14 mouse cellular contexts compared by ENCODE assay signal in the genomic region with DNA sequence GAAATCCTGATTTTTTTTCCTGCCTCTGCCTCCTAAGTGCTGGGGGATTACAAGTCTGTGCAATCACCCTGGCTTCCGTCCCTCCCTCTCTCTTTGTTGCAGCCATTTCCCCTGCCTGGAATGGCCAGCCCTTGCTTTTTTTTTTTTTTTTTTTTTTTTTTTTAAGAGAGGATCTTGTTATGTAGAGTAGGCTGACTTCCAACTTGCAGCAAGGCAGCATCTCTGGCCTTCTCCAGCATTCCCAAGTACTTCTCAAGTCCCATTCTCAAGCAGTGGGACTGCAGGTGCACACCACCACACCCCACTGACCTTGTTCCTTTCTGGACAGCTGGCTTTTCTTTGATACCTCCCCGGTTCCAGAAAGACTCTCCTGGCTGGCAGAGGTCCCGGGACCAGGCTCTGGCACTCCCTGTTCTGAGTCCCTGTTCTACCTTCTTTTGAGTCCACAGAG. TPM values are rescaled to one million over a fixed set of nuclear protein-coding genes. Genes with fewer than 3 reads are reported as not detected.
A peak's percentile ranks its signal among the peaks of the same experiment; 100 is the strongest.
DNase-seq lines count a peak whose midpoint lies in the region; ATAC-seq and TF ChIP-seq lines count a peak whose summit lies in the region.
"Had no signal": no experiment of that assay in that cellular context is flagged by ENCODE, and none has a peak within 500 bp of the region (broad histone marks: within the 10 kb centered on the region; RNA-seq: fewer than 3 reads in every experiment).

No protein-coding gene starts in this region.

- peak overlapping the region; percentile 47; the same call in 1 of the 2 replicates for H3K27ac ChIP-seq in heart, embryonic 10.5 days
- peak overlapping the region; percentile 25; the same call in 1 of the 2 replicates for H3K27ac ChIP-seq in stomach, embryonic 16.5 days (ENCODE audit: low read length)
- no peak overlapping the region for H3K27ac ChIP-seq in stomach, postnatal 0 days (replicated peaks)
- no peak overlapping the region for H3K27ac ChIP-seq in left cerebral cortex, adult 2 months
- H3K27ac ChIP-seq: forebrain, embryonic 10.5 days; neural tube, embryonic 12.5 days had no signal

- intact Hi-C loops in left cerebral cortex, adult 2 months (cut with DNase I) = loop anchor here (5.0 kb wide), 1 partner anchor 265 kb away; no protein-coding TSS in a partner anchor

- H3K27me3 ChIP-seq in heart, embryonic 10.5 days (ENCODE audit: insufficient read depth, poor library complexity, severe bottlenecking) = peaks cover 12% of the 10 kb centered on the region; the same call in 1 of the 2 replicates
- H3K27me3 ChIP-seq in stomach, embryonic 16.5 days (ENCODE audit: control insufficient read depth, insufficient read depth, low read length) = no peaks in the 10 kb centered on the region
- no peaks in the 10 kb centered on the region for H3K27me3 ChIP-seq in stomach, postnatal 0 days (ENCODE audit: control insufficient read depth, insufficient read depth, low read length)

- no peak overlapping the region for H3K4me3 ChIP-seq in heart, embryonic 10.5 days
- no peak overlapping the region for H3K4me3 ChIP-seq in stomach, embryonic 16.5 days (replicated peaks; ENCODE audit: low read length)
- H3K4me3 ChIP-seq in stomach, postnatal 0 days (ENCODE audit: low read depth, low read length) = no peak overlapping the region
- no peak overlapping the region for H3K4me3 ChIP-seq in left cerebral cortex, adult 2 months
- H3K4me3 ChIP-seq: forebrain, embryonic 10.5 days; limb, embryonic 15.5 days; neural tube, embryonic 12.5 days had no signal

- H3K36me3 ChIP-seq in heart, embryonic 10.5 days = no peaks in the 10 kb centered on the region
- H3K36me3 ChIP-seq in stomach, embryonic 16.5 days (ENCODE audit: control insufficient read depth, insufficient read depth, low read length) = no peaks in the 10 kb centered on the region
- no peaks in the 10 kb centered on the region for H3K36me3 ChIP-seq in stomach, postnatal 0 days (ENCODE audit: control insufficient read depth, insufficient read depth, low read length)
- H3K36me3 ChIP-seq: forebrain, embryonic 10.5 days; G1E; limb, embryonic 15.5 days; neural tube, embryonic 12.5 days had no signal

- no peak overlapping the region for H3K4me2 ChIP-seq in stomach, embryonic 16.5 days (ENCODE audit: low read depth, low read length)
- no peak overlapping the region for H3K4me2 ChIP-seq in stomach, postnatal 0 days (replicated peaks; ENCODE audit: low read depth)
- H3K4me2 ChIP-seq: limb, embryonic 15.5 days; neural tube, embryonic 12.5 days had no signal

- ATAC-seq in stomach, embryonic 16.5 days (ENCODE audit: insufficient read depth, low FRiP score) = no peak
- no peak for ATAC-seq in stomach, postnatal 0 days (ENCODE audit: low FRiP score, low TSS enrichment)
- ATAC-seq: inflammation-experienced regulatory T-cells, adult 6 months had no signal

- H3K4me1 ChIP-seq in heart, embryonic 10.5 days = peaks cover 43% of the 10 kb centered on the region
- H3K4me1 ChIP-seq in stomach, embryonic 16.5 days (ENCODE audit: control insufficient read depth, insufficient read depth, low read length) = peaks cover 34% of the 10 kb centered on the region
- peaks cover 6% of the 10 kb centered on the region for H3K4me1 ChIP-seq in stomach, postnatal 0 days (replicated peaks; ENCODE audit: control insufficient read depth, insufficient read depth)

- no peak for TF ChIP-seq CTCF in stomach, postnatal 0 days (IDR thresholded peaks at IDR 0.05; ENCODE audit: low read depth)
- no peak for TF ChIP-seq CTCF in left cerebral cortex, adult 2 months (IDR thresholded peaks at IDR 0.05)

- no peaks in the 10 kb centered on the region for H3K9me3 ChIP-seq in heart, embryonic 10.5 days
- no peaks in the 10 kb centered on the region for H3K9me3 ChIP-seq in stomach, embryonic 16.5 days (replicated peaks; ENCODE audit: control insufficient read depth, low read length)
- no peaks in the 10 kb centered on the region for H3K9me3 ChIP-seq in stomach, postnatal 0 days (ENCODE audit: control insufficient read depth, low read length)
- H3K9me3 ChIP-seq: forebrain, embryonic 10.5 days; G1E; limb, embryonic 15.5 days; neural tube, embryonic 12.5 days had no signal

- WGBS in heart, embryonic 10.5 days = 50% methylated on average over 3 of the region's 3 CpGs
- 48% methylated on average over 3 of the region's 3 CpGs for WGBS in stomach, embryonic 16.5 days
- WGBS in stomach, postnatal 0 days = 54% methylated on average over 3 of the region's 3 CpGs

- no peak for TF ChIP-seq EP300 in stomach, postnatal 0 days (optimal IDR thresholded peaks at IDR 0.05)

- DNase-seq in heart, embryonic 10.5 days (ENCODE audit: low spot score) = no peak
- no peak for DNase-seq in heart, postnatal 4 days
- DNase-seq in stomach, postnatal 0 days (ENCODE audit: low spot score) = no peak
- peak; percentile 54 to 79 for DNase-seq in kidney, adult 8-10 months
- DNase-seq in left cerebral cortex, adult 2 months (ENCODE audit: extremely low spot score in 1 of 2, low spot score in 2 of 2) = no peak
- no peak for DNase-seq in frontal cortex, adult 2 months (ENCODE audit: extremely low spot score in 1 of 2, low spot score in 1 of 2)
- no peak for DNase-seq in embryo, embryonic 11 days

- H3K9ac ChIP-seq in stomach, embryonic 16.5 days (ENCODE audit: low read length) = no peak overlapping the region
- H3K9ac ChIP-seq in stomach, postnatal 0 days (ENCODE audit: low read length) = no peak overlapping the region
- H3K9ac ChIP-seq: limb, embryonic 15.5 days; neural tube, embryonic 12.5 days had no signal

RNA-seq across cellular contexts. Expression of gene Mcam, which starts 6.9 kb away (rescaled TPM):
- 34.6 and 67.0 TPM in 2 replicates for polyA plus RNA-seq in heart, embryonic 10.5 days (2016; fragmentation: Nextera tagmentation; extraction: Ambion mirVana)
- 100 to 1,000 TPM; 204 to 213 TPM for total RNA-seq in heart, postnatal 4 days (2021)
- polyA plus RNA-seq in stomach, embryonic 16.5 days (2015; fragmentation: Nextera tagmentation; extraction: Ambion mirVana) = 53.6 and 56.9 TPM in 2 replicates
- 43.9 and 44.5 TPM in 2 replicates for polyA plus RNA-seq in stomach, postnatal 0 days (2015; fragmentation: Nextera tagmentation; extraction: Ambion mirVana)
- 10 to 100 TPM in 1 of 2 experiments, 1 to 10 TPM in 1; 9.0 to 11.6 TPM for total RNA-seq in left cerebral cortex, adult 2 months (2021)
- 16.8 and 17.4 TPM in 2 replicates for polyA plus RNA-seq in frontal cortex, adult 2 months (2012; rRNA removed)
- polyA plus RNA-seq: G1E had no signal

RNA-seq across cellular contexts. Expression of gene Rnf26, which starts 14.1 kb away (rescaled TPM):
- 53.6 and 55.8 TPM in 2 replicates for polyA plus RNA-seq in heart, embryonic 10.5 days (2016; fragmentation: Nextera tagmentation; extraction: Ambion mirVana)
- 10 to 100 TPM; 22.3 to 24.7 TPM for total RNA-seq in heart, postnatal 4 days (2021)
- polyA plus RNA-seq in stomach, embryonic 16.5 days (2015; fragmentation: Nextera tagmentation; extraction: Ambion mirVana) = 42.3 and 50.6 TPM in 2 replicates
- polyA plus RNA-seq in stomach, postnatal 0 days (2015; fragmentation: Nextera tagmentation; extraction: Ambion mirVana) = 22.0 and 22.2 TPM in 2 replicates
- total RNA-seq in left cerebral cortex, adult 2 months (2021) = 10 to 100 TPM; 32.7 to 33.1 TPM
- 26.9 and 29.0 TPM in 2 replicates for polyA plus RNA-seq in frontal cortex, adult 2 months (2012; rRNA removed)

RNA-seq across cellular contexts. Expression of gene Gm49380, which starts 14.1 kb away (rescaled TPM):
- 0.07 and 0.18 TPM in 2 replicates for polyA plus RNA-seq in heart, embryonic 10.5 days (2016; fragmentation: Nextera tagmentation; extraction: Ambion mirVana)
- not detected for total RNA-seq in heart, postnatal 4 days (2021)
- polyA plus RNA-seq in stomach, embryonic 16.5 days (2015; fragmentation: Nextera tagmentation; extraction: Ambion mirVana) = 0.19 and 0.21 TPM in 2 replicates
- polyA plus RNA-seq in stomach, postnatal 0 days (2015; fragmentation: Nextera tagmentation; extraction: Ambion mirVana) = 0.05 TPM in 1 of 2 replicates, not detected in the other
- total RNA-seq in left cerebral cortex, adult 2 months (2021) = under 1 TPM in 1 of 2 experiments, not detected in 1; 0.56 TPM
- 0.16 and 0.21 TPM in 2 replicates for polyA plus RNA-seq in frontal cortex, adult 2 months (2012; rRNA removed)
- polyA plus RNA-seq: G1E; inflammation-experienced regulatory T-cells, adult 6 months had no signal

RNA-seq across cellular contexts. Expression of gene C1qtnf5, which starts 20.3 kb away (rescaled TPM):
- 0.50 TPM in 1 of 2 replicates, not detected in the other for polyA plus RNA-seq in heart, embryonic 10.5 days (2016; fragmentation: Nextera tagmentation; extraction: Ambion mirVana)
- 1 to 10 TPM; 8.5 to 9.7 TPM for total RNA-seq in heart, postnatal 4 days (2021)
- 2.4 and 2.5 TPM in 2 replicates for polyA plus RNA-seq in stomach, embryonic 16.5 days (2015; fragmentation: Nextera tagmentation; extraction: Ambion mirVana)
- 5.3 and 6.5 TPM in 2 replicates for polyA plus RNA-seq in stomach, postnatal 0 days (2015; fragmentation: Nextera tagmentation; extraction: Ambion mirVana)
- total RNA-seq in left cerebral cortex, adult 2 months (2021) = 10 to 100 TPM; 14.2 to 15.3 TPM
- 31.7 and 39.5 TPM in 2 replicates for polyA plus RNA-seq in frontal cortex, adult 2 months (2012; rRNA removed)
- total RNA-seq: G1E had no signal
- polyA plus RNA-seq: forebrain, embryonic 10.5 days; inflammation-experienced regulatory T-cells, adult 6 months had no signal

RNA-seq across cellular contexts. Expression of gene Mfrp, which starts 25.8 kb away (rescaled TPM):
- 0.21 TPM in 1 of 2 replicates, not detected in the other for polyA plus RNA-seq in heart, embryonic 10.5 days (2016; fragmentation: Nextera tagmentation; extraction: Ambion mirVana)
- not detected for total RNA-seq in heart, postnatal 4 days (2021)
- 0.08 and 0.20 TPM in 2 replicates for polyA plus RNA-seq in stomach, embryonic 16.5 days (2015; fragmentation: Nextera tagmentation; extraction: Ambion mirVana)
- not detected in 2 replicates for polyA plus RNA-seq in stomach, postnatal 0 days (2015; fragmentation: Nextera tagmentation; extraction: Ambion mirVana)
- total RNA-seq in left cerebral cortex, adult 2 months (2021) = 1 to 10 TPM in 1 of 2 experiments, under 1 TPM in 1; 0.82 to 1.6 TPM
- 0.14 and 0.21 TPM in 2 replicates for polyA plus RNA-seq in frontal cortex, adult 2 months (2012; rRNA removed)
- total RNA-seq: G1E; gastrocnemius, postnatal 4 days had no signal
- polyA plus RNA-seq: G1E; inflammation-experienced regulatory T-cells, adult 6 months had no signal

Comparison
In these comparisons a context has a peak if more than half of its experiments do, and no peak if none do; other contexts are left out.
1. H3K27ac ChIP-seq: peak in heart, embryonic 10.5 days (single experiment) and stomach, embryonic 16.5 days (single experiment); none in stomach, postnatal 0 days (single experiment) and left cerebral cortex, adult 2 months (single experiment).
2. DNase-seq: peak in kidney, adult 8-10 months (2 of 2); none in heart, embryonic 10.5 days (single experiment), heart, postnatal 4 days (single experiment), stomach, postnatal 0 days (single experiment), left cerebral cortex, adult 2 months (0 of 2), frontal cortex, adult 2 months (0 of 2) and embryo, embryonic 11 days (single experiment).